Mouse (Mus musculus) neutrophil, adult 83 days (primary cell): ENCODE results near the gene Olfr616. TPM values are rescaled to one million over a fixed set of nuclear protein-coding genes. Genes with fewer than 3 reads are reported as not detected.

Experiments used
- total RNA-seq, 2 experiments: library from RNA; stranded (reverse); gene quantifications; one replicate each; pipeline ENCODE4 v1.2.4; 2023

The Olfr616 gene
- total RNA-seq = not detected

DNA sequence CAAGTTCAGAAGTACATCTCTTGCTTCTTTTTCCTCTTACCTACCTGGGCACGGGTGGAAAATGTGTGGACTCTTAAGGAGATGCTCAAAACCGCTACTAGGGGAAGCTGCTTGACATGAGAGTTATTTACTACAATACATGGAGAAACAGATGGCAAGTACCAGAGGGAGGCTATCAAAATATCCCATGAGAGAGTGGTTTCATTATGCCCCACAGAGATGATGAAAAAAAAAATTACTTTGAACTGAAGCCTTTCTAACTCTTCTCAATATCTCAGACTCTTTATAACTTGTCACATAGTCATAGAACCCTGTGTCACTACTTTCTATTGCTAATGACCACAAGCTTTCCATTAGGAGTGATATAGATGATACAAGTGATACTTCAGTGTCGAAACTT, at the start of gene Olfr616:
Gene Olfr616 (minus strand): TSS at position 101 of the 400 bp plus-strand sequence.

GRCm38 (mm10) chr7:103612434-103612833, 43.5 kb upstream of the Olfr616 start, which contains the start of gene Olfr620:
Gene Olfr620, minus strand, starts transcription at chr7:103612534.

GRCm38 (mm10) chr7:103600275-103600674, 31.3 kb upstream of the Olfr616 start, which contains the start of gene Olfr619:
Gene Olfr619, plus strand, starts transcription at chr7:103600575.

GRCm38 (mm10) chr7:103589803-103590202, 20.9 kb upstream of the Olfr616 start, which contains the start of gene Olfr618:
Gene Olfr618, plus strand, starts transcription at chr7:103590103.

GRCm38 (mm10) chr7:103572761-103573160, 3.8 kb upstream of the Olfr616 start, which contains the start of gene Olfr617:
Gene Olfr617, plus strand, starts transcription at chr7:103573061.

GRCm38 (mm10) chr7:103555779-103556178, 13.2 kb downstream of the Olfr616 start, which contains the start of gene Olfr615:
Gene Olfr615, plus strand, starts transcription at chr7:103556079.

GRCm38 (mm10) chr7:103547774-103548173, 21.2 kb downstream of the Olfr616 start, which contains the start of gene Olfr613:
Gene Olfr613, plus strand, starts transcription at chr7:103548074.

GRCm38 (mm10) chr7:103542617-103543016, 26.3 kb downstream of the Olfr616 start, which contains the start of gene Olfr612:
Gene Olfr612, minus strand, starts transcription at chr7:103542717.

GRCm38 (mm10) chr7:103520746-103521145, 48.2 kb downstream of the Olfr616 start, which contains the start of gene Olfr611:
Gene Olfr611, minus strand, starts transcription at chr7:103520846.

Other genes starting within 250 kb of the Olfr616 start
- not detected for gene Olfr598, start 245.6 kb downstream of the Olfr616 start, total RNA-seq
- gene Olfr599, start 233.2 kb downstream of the Olfr616 start, total RNA-seq = not detected
- not detected for gene Olfr600, start 219.5 kb downstream of the Olfr616 start, total RNA-seq
- gene Olfr601, start 206.5 kb downstream of the Olfr616 start, total RNA-seq = not detected
- gene Olfr603, start 183.0 kb downstream of the Olfr616 start, total RNA-seq = not detected
- gene Usp17lc, start 154.1 kb downstream of the Olfr616 start, total RNA-seq = not detected
- not detected for gene Olfr605, start 123.7 kb downstream of the Olfr616 start, total RNA-seq
- not detected for gene Olfr606, start 120.1 kb downstream of the Olfr616 start, total RNA-seq
- under 1 TPM in 1 of 2 experiments, not detected in 1; 0.07 TPM for gene Olfr607, start 105.0 kb downstream of the Olfr616 start, total RNA-seq
- gene Olfr608, start 99.3 kb downstream of the Olfr616 start, total RNA-seq = not detected
- gene Olfr609, start 71.1 kb downstream of the Olfr616 start, total RNA-seq = not detected
- gene Olfr610, start 57.0 kb downstream of the Olfr616 start, total RNA-seq = not detected
- gene Olfr611, start 48.3 kb downstream of the Olfr616 start, total RNA-seq = not detected
- not detected for gene Olfr612, start 26.4 kb downstream of the Olfr616 start, total RNA-seq
- not detected for gene Olfr613, start 21.1 kb downstream of the Olfr616 start, total RNA-seq
- gene Olfr615, start 13.1 kb downstream of the Olfr616 start, total RNA-seq = not detected
- not detected for gene Olfr617, start 3.9 kb upstream of the Olfr616 start, total RNA-seq
- not detected for gene Olfr618, start 21.0 kb upstream of the Olfr616 start, total RNA-seq
- not detected for gene Olfr619, start 31.4 kb upstream of the Olfr616 start, total RNA-seq
- not detected for gene Olfr620, start 43.4 kb upstream of the Olfr616 start, total RNA-seq
- gene Olfr622, start 73.6 kb upstream of the Olfr616 start, total RNA-seq = not detected
- gene Olfr623, start 94.6 kb upstream of the Olfr616 start, total RNA-seq = not detected
- gene Olfr624, start 102.0 kb upstream of the Olfr616 start, total RNA-seq = not detected
- gene Olfr625-ps1, start 113.6 kb upstream of the Olfr616 start, total RNA-seq = not detected
- gene Olfr243, start 145.5 kb upstream of the Olfr616 start, total RNA-seq = not detected
- gene Olfr628, start 161.2 kb upstream of the Olfr616 start, total RNA-seq = not detected
- gene Olfr629, start 175.8 kb upstream of the Olfr616 start, total RNA-seq = not detected
- gene Olfr630, start 188.2 kb upstream of the Olfr616 start, total RNA-seq = not detected
- gene Olfr69, start 202.5 kb upstream of the Olfr616 start, total RNA-seq = not detected
- gene Olfr68, start 210.6 kb upstream of the Olfr616 start, total RNA-seq = not detected
- gene Olfr67, start 222.7 kb upstream of the Olfr616 start, total RNA-seq = not detected
- gene Hbb-bt, start 244.9 kb upstream of the Olfr616 start, total RNA-seq = 100 to 1,000 TPM in 1 of 2 experiments, 10 to 100 TPM in 1; 81.2 to 165 TPM